Mouse (Mus musculus): ENCODE data around the gene Sec31b.

The Sec31b gene

GRCm38 (mm10) chr19:44545321-44546041 is at the start of gene Sec31b:
Sec31b (minus strand) TSS chr19:44545864.
- DNase-seq, result peak; percentile 14

GRCm38 (mm10) chr19:44594180-44594579 is 48.5 kb upstream of the Sec31b start:
- DNase-seq, result no peak

- no peak for DNase-seq
Observed at GRCm38 (mm10) chr19:44591638-44592037, 46.0 kb upstream of the Sec31b start.

DNA sequence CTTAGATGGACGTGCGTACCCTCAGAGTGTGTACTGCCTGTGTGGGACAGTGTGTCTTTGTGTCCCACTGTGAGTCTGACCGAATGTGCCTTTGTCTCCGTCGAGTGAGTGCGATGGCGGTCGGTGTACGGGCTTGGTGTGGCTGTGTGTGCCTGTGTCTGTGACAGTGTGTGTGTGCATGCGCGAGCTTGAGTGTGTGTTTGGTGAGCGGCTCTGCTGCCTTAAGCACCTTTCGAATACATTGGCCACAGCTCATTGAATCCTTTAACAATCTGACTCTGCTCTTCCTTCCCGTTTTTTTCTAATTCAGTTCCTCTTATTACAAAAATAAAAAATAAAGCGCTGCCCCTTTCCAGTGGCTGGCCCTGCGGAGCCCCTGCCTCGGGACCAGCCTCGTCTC is 45.3 kb upstream of the Sec31b start:
- no peak for DNase-seq

DNA sequence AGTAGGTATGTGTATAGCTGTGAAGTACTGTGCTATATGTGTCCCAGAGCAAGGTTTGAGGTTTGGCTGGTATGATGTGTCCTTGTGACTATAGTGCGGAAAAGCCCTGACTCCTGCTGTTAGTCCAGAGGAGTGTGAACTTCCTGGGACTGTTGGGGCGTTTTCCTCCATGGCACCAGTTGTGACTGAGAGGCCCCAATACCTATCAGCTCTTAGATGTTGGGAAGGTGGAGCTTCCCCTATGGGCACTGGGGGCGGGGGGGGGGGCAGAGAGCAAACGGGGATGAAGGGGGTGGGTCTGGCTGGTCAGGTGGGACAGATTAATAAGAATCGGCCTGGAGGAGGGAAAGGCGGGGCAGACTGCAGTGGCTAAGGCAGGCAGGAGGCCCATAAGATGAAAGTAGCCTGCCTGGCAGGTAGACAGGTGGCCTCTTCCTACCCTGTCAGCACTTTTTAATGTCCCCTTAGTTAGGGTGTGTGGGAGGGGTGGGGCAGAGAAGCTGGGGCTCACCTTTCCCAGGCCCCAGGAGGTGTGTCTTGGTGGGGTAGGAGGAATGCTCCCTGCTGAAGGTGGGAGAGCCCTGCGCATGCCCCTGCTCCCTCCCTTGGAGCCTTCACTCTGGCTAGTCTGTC is 44.0 kb upstream of the Sec31b start:
- no peak for DNase-seq

GRCm38 (mm10) chr19:44588036-44588435 is 42.4 kb upstream of the Sec31b start:
- no peak for DNase-seq

- DNase-seq, result peak; percentile 90
Observed at GRCm38 (mm10) chr19:44582638-44583309, 37.1 kb upstream of the Sec31b start.

DNA sequence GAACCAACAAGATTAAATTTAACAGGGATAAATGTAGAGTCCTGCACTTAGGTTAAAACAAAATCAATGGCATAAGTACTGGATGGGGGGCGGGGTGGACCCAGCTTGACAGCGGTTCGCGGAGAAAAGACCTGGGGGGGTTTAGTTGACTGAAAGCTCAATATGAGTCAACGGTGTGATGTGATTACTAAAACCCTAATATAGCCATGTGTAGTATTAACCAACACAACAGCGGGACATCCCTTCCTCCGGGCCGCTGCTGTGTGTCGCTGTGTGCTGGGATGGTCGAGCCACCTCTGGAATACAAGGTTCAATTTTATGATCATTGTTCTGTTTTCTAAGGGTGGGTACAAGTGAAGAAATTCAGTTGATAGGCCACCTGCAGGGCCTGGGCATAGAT is 36.4 kb upstream of the Sec31b start:
- DNase-seq, result no peak

DNA sequence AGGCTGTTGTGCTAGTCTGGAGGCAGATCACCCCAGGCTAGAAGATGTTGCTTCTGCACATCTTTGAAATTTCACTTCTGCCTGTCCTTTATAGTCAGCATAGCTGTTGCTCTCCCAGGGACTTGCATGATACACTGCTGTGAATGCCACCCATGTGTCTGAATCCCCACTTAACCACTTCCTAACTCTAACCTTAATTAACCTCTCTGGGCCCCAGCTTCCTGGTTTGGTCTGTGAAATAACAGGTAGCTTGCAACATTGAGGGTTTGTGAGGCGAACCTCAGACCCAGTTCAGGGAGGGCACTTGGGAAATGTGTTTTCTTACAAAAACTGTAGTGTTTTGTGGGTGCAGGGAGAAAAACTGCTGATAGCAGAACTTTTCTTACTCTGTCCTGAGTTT is 32.4 kb upstream of the Sec31b start:
- DNase-seq, result no peak

DNA sequence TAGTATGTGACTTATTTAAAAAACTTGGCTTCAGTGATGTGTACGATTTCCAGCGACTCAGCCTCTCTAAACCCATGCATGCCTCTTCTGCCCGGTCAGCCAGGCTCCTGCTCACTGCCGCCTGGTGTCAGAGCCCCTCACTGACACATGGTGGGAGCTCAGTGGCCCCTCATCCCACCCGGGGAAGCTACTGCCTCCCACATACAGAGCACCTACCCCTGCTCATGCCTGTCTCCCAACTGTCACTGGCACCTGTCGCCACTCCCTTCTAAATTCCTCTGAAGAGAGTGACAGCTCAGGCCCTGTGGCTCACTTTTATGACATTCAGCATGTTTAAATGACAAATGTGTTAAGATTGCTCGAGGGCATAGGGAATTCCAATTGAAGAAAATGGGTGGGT is 30.6 kb upstream of the Sec31b start:
- no peak for DNase-seq

GRCm38 (mm10) chr19:44567763-44568162 is 22.1 kb upstream of the Sec31b start:
- no peak for DNase-seq

DNA sequence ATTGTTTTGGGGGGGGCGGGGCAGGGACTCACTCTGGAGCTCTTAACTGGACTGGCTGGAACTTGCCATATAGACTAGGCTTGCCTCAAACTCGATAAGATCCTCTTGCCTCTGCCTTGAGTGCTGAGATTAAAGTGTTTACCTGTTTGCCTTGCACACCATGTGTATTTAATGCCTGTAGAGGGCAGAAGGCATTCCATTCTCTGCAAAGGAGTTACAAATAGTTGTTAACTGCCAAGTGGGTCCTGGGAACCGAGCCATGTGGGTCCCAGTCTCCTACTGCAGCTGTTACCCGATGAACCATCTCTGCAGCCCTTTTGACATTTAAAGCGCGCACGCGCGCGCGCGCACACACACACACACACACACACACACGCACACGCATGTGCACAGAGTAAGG is 18.3 kb upstream of the Sec31b start:
- no peak for DNase-seq

- DNase-seq, result peak; percentile 95
Observed at GRCm38 (mm10) chr19:44562652-44563206, 17.1 kb upstream of the Sec31b start, which contains the start of gene Hif1an. Hif1an (plus strand) TSS chr19:44562850.

DNA sequence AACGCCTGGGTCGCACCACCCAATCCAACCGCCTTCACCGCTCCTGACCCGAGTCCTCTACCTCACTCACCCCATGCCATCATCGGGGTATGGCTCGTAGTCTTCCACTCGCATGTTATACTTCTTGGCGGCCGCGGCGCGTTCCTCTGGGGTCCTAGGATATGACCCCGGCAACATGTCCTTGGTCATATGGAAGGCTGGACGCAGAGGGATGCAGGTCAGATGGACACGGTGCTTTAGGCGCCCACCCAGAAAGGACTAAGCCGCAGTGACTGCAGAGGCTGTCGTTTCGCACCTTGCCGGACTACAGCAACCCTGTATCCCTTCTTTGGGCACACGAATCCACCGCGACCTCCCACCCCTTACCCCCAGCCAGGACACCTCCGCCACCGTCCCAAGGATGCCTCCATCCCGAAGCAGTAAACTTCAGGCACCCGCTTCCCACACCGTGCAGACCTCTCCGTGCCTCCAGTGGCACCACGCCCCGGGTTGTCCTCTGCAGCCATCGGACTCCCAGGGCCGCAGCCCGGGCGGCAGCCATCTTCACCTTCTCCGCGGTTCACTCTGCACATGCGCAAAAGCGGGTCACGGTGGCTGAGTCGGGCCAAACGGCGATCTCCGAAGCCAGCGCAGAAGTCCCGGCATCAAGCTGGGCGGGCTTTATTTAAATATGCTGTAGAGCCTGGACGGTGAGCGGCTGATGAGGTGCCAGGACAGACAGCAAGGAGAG is 9.4 kb upstream of the Sec31b start, which contains the start of gene Ndufb8:
TSS of gene Ndufb8 (minus strand) at position 580 of the 730 bp plus-strand sequence.
- DNase-seq, result peak; percentile 97

DNA sequence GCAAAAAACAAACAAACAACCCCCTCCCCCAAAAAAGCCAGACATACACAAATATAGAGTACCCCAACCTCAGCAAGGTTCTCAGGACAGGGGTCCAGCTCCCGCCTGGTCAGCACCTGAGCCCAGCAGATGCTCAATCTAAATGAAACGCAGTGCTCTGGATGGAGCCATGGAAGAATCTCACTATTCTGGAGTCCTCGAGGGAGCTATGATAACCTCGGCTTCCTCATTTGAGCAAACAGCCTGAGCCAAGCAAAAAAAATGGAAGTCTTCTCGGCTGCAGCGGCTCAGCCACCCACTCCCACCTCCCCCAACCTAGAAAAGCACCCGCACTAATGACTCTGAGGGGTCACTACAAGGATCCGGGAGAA is 8.8 kb upstream of the Sec31b start:
- DNase-seq, result no peak

GRCm38 (mm10) chr19:44553286-44553685 is 7.6 kb upstream of the Sec31b start:
- DNase-seq, result no peak

DNA sequence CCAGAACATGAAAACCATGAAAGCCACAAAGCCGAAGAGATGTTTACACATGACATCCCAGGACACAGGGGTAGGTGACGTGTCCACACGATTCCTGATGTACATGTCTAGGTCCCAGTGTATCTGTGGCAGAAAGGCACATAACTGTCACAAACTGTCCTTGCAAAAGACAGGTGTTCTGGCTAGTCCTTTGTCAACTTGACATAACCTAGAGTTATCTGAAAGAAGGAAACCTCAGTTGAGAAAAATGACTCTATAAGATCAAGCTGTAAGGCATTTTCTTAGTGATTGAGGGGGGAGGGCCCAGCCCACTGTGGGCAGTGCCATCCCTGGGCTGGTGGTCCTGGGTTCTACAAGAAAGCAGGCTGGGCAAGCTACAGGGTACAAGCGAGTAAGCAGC is 7.1 kb upstream of the Sec31b start, which contains the start of gene Gm20538:
TSS of gene Gm20538 (minus strand) at position 101 of the 400 bp plus-strand sequence.
- DNase-seq, result no peak

- DNase-seq, result peak; percentile 57
Observed at GRCm38 (mm10) chr19:44544775-44545174, 889 bp downstream of the Sec31b start.

DNA sequence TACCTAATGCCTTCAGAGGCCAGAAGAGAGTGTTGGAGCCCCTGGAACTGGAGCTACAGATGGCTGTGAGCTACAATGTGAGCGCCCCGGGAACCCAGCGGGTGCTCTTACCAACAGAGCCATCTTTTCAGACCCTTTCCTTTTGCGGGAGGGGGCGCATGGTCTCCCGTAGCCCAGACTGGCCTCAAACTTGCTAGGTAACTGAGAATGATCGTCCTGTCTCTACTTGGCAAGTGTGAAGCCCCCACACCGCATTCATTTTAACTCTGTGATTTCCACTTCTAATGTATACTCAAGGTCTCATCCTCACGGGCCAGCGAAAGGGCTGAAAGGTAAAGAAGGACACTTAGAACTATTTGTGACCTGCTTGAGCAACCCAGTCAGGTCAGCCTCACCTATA is 1.3 kb downstream of the Sec31b start:
- DNase-seq, result no peak

- no peak for DNase-seq
Observed at GRCm38 (mm10) chr19:44542694-44543178, 2.9 kb downstream of the Sec31b start.

DNA sequence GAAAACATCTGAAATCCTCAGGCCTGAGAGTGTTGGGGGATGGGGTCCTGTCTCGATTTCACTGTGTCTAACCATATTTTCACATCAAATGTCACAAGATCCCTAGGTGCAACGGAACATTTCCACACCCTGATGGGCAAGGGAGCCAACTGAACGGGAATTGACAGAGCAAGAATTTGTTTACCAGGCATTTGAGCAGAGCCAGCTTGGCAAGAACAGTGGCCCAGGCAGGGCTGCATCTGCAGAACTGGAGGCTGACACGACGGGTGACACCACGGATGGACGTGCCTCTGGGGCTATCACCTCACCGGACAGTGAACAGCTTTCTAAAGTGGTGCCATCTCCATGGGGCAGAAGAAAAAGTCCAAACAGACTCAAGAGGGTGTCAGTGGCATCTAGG is 8.2 kb downstream of the Sec31b start:
- no peak for DNase-seq

DNA sequence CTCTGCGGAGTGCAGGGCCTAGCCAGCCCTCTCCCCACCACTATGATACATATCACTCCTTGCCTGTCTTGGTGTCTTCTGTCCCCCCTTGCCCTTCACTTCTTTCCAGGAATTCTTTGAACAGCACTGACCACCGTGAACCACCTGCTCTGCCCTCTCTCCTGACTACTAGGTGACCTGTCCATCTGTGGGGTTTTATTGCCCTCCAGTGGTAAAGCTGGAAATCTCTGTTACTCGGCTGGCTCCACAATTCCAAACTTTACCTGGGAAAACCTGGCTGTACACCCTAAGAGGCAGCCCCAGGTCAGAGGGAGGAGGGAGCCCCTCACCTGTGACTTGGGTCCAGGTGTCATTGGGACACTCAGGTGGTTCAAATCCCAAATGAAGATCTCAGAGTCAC is 10.3 kb downstream of the Sec31b start:
- DNase-seq, result no peak

DNA sequence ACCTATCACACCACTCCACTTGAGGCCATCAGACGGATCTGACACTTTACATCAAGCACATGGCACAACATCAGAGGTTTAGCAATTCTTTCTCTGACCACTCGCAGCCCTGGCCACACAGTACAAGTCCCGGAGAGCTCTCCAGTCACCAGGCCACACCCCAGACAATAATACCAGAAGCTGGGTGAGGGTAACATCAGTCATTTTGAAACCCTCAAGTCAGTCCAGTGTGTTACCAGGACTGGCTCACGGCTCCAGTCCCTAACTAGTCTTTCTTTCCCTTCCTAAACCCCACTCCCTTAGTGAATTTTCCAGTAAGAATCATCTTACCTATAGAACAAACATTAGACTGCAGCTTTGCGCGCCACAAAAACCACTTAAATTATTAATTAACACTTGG is 15.6 kb downstream of the Sec31b start:
- DNase-seq, result no peak

Data from right cerebral cortex, adult 18-20 months (tissue).